10 mouse cellular contexts compared by ENCODE assay signal in genomic region chr5:44483426-44484106, GRCm38 (mm10).
DNase-seq lines count a peak whose midpoint lies in the region; ATAC-seq lines count a peak whose summit lies in the region.
"Had no signal": no experiment of that assay in that cellular context is flagged by ENCODE, and none has a peak within 500 bp of the region (broad histone marks: within the 10 kb centered on the region; RNA-seq: fewer than 3 reads in every experiment).

No protein-coding gene starts in this region.

- H3K36me3 ChIP-seq in forebrain, embryonic 13.5 days (ENCODE audit: poor library complexity, severe bottlenecking) = no peaks in the 10 kb centered on the region
- H3K36me3 ChIP-seq in midbrain, embryonic 13.5 days = no peaks in the 10 kb centered on the region
- H3K36me3 ChIP-seq: heart, embryonic 13.5 days had no signal

- ATAC-seq in forebrain, embryonic 13.5 days = peak; percentile 93
- peak; percentile 92 for ATAC-seq in midbrain, embryonic 13.5 days
- ATAC-seq in erythroblast, adult 5-6 weeks (replicated peaks; ENCODE audit: low FRiP score, poor library complexity, severe bottlenecking) = no peak

- H3K4me2 ChIP-seq in forebrain, embryonic 13.5 days = no peak overlapping the region
- no peak overlapping the region for H3K4me2 ChIP-seq in midbrain, embryonic 13.5 days (replicated peaks)
- H3K4me2 ChIP-seq: heart, embryonic 13.5 days had no signal

- H3K4me3 ChIP-seq in forebrain, embryonic 13.5 days = no peak overlapping the region
- no peak overlapping the region for H3K4me3 ChIP-seq in midbrain, embryonic 13.5 days (replicated peaks)
- H3K4me3 ChIP-seq: heart, embryonic 13.5 days; myocyte had no signal

- H3K9ac ChIP-seq in forebrain, embryonic 13.5 days = no peak overlapping the region
- no peak overlapping the region for H3K9ac ChIP-seq in midbrain, embryonic 13.5 days (replicated peaks)
- H3K9ac ChIP-seq: heart, embryonic 13.5 days had no signal

- no peak overlapping the region for H3K27ac ChIP-seq in forebrain, embryonic 13.5 days
- H3K27ac ChIP-seq in midbrain, embryonic 13.5 days = peak overlapping the region; percentile 45; the same call in 1 of the 2 replicates
- H3K27ac ChIP-seq: heart, embryonic 13.5 days had no signal

- peak; percentile 10 for DNase-seq in kidney, adult 11 months
- no peak for DNase-seq in kidney, adult 18-20 months
- DNase-seq in kidney, postnatal 4 days = peak; percentile 20 to 33
- DNase-seq in adipocyte (ENCODE audit: low spot score) = no peak
- DNase-seq in heart, postnatal 25 days (ENCODE audit: low spot score) = no peak

- H3K27me3 ChIP-seq in forebrain, embryonic 13.5 days = peaks cover 4% of the 10 kb centered on the region; the same call in 1 of the 2 replicates
- no peaks in the 10 kb centered on the region for H3K27me3 ChIP-seq in midbrain, embryonic 13.5 days

- intact Hi-C loops in heart, postnatal 25 days (cut with DNase I) = no loop called here

- H3K4me1 ChIP-seq in forebrain, embryonic 13.5 days = 0 out of 2 replicates have a peak, but pooled peaks cover 7% of the 10 kb centered on the region
- H3K4me1 ChIP-seq in midbrain, embryonic 13.5 days (replicated peaks) = peaks cover 11% of the 10 kb centered on the region
- H3K4me1 ChIP-seq: heart, embryonic 13.5 days had no signal

- WGBS in forebrain, embryonic 13.5 days = 66% methylated on average over 11 of the region's 11 CpGs
- 65% methylated on average over 11 of the region's 11 CpGs for WGBS in midbrain, embryonic 13.5 days

- no peaks in the 10 kb centered on the region for H3K9me3 ChIP-seq in forebrain, embryonic 13.5 days (replicated peaks)
- H3K9me3 ChIP-seq in midbrain, embryonic 13.5 days = no peaks in the 10 kb centered on the region
- H3K9me3 ChIP-seq: heart, embryonic 13.5 days had no signal

Comparison
In these comparisons a context has a peak if more than half of its experiments do, and no peak if none do; other contexts are left out.
1. DNase-seq: peak in kidney, adult 11 months (single experiment) and kidney, postnatal 4 days (2 of 2); none in kidney, adult 18-20 months (single experiment), adipocyte (single experiment) and heart, postnatal 25 days (single experiment).